Mouse (Mus musculus) inflammation-experienced regulatory T-cells, adult 6 months (primary cell): ENCODE results near the gene Slc9a3r2. TPM values are rescaled to one million over a fixed set of nuclear protein-coding genes. Genes with fewer than 3 reads are reported as not detected.
"Not testable (repeated sequence)": the region's sequence is repeated elsewhere in the genome, so short reads cannot be mapped to it uniquely, and the experiment has no call there.

Source experiments
- ATAC-seq: one replicate; pipeline ENCODE4 v1.8.0; 2017
- polyA plus RNA-seq, 3 experiments: library from polyadenylated mRNA; unstranded; fragments of 100-300 nt; shearing (Covaris generic); gene quantifications; one replicate each; pipeline ENCODE4 v1.2.1; 2017

Gene Slc9a3r2
- polyA plus RNA-seq, result not detected

DNA sequence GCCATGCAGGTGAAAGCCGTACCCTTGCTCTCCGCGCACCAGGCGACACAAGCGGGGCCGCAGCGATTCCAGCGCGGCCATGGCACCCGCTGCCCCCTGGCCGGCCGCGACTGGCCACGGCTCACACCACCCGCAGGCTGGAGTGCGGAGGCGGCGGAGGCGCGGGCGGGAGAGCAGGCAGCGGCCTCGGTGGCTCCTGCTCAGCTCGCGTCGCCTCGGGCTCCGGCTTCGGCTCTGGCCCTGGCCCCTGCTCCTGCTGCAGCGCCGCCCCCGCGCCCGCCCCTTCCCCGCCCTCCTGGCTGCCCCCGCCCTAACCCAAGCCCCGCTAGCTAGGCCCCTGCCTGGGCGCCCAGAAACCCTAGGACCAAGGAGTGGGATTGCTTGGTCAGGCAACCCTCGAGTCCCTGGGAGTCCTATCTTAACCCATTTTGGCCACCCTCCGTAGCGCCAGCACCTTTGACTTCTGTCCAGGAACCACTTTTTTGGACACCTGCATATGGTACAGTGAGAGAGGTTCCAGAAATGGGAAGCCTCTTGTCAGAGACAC, at the start of gene Slc9a3r2:
Slc9a3r2 (minus strand) TSS at position 258 of the 547 bp plus-strand sequence.
- ATAC-seq, result no peak

DNA sequence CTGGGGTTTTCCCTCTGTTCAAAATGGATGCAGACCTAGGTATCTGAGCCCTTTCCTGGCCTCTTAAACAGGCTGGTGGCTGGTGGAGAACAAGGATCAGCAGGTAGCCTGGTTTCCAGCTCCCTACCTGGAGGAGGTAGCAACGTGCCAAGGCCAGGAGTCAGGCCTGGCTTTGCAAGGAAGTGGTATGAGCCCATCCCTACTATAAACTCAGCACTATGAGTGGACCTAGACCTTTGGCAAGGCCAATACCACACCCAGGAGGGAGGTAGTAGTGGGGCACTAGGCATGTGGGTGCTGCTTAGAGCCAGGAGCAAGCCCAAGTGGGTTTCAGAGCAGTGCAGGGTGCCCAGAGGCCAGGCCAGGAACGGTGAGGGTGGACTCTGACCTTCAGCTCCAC, 49.3 kb upstream of the Slc9a3r2 start:
- ATAC-seq, result no peak

DNA sequence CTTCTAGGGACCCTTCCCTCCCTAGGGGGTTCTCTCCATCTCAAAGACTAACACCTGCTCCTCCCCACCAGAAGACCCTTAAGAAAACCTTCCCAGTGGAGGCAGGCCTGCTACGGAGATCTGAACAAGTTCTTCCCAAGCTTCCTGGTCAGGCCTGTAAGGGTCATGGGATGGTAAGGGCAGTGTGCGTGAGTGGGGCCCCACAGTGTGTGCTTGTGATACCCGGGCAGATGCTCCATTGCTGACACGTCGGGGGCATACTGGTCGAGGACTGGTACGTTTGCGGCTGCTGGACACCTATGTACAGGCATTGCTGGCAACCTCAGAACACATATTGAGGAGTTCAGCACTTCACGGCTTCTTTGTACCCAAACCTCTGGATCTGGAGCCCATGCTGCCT, 48.6 kb upstream of the Slc9a3r2 start:
- ATAC-seq, result no peak

- no peak for ATAC-seq
Measured at GRCm38 (mm10) chr17:24697985-24698384, 47.9 kb upstream of the Slc9a3r2 start.

DNA sequence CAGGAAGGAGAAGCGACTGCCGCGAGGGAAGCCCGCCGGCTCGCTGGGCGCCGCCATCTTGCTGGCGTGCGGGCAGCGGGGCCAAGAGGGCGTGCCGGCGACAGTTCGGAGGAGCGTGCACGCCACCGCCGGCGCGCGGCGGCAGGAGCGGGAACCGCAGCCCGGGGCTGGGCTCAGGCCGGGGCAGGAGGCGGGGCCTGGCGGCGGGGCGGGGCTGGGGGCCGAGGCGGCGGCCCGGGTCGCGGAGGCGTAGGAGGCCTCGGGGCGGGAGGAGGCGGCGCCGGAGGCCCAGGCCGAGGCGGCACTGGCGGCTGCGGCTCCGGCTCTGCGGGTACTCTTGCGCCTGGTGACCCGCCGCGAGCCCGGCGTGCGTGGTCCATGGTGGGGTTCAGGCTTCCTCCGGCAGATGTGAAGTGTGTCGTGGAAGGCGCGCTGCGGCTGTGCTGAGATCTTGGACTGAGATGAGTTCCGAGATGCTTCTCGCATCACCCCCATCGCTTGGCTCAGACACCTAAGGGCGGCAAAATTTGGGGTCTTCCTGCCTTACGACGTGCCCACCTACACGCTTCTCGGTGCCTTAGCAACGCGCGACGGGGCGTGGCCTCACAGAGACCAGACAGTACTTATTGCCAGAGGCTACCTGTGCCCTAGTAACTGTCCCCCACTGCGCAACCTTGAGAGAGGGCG, 46.0 kb upstream of the Slc9a3r2 start, which contains the start of the genes Gfer and Noxo1:
Gfer (minus strand) TSS at position 146 of the 687 bp plus-strand sequence.
Noxo1 (plus strand) TSS at position 224 of the 687 bp plus-strand sequence.
- peak; percentile 86 for ATAC-seq

DNA sequence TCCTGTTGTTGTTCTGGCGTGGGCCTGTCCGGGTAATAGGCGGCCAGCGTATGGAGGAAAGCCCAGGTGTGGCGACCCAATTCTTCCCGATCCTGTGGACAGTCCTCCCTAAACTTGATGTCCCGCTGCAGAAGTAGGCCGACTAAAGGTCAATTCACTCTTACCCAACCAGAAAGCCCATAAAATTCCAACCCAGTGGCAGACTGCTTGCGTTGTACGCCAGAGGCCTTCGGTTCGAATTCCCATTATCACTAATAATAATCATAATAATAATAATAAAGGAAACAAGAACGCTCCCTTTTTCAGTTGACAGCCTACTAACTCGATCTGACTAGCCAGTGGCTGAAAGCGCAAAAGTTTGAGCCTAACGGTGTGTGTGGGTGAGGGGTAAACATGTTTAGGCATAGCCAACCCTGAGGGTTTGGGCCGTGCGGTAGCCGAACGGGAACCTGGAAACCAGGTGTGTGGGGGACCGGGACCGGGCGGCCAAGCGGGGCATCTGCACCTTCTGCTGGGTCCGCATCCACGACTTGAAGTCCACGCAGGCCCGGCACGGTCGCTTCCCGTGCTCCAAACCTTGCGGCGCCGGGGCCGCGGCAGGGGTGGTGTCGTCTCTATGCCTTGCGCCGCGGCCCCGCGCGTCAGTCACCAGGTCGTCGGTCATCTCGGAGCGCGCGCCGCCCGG, 45.3 kb upstream of the Slc9a3r2 start:
- no peak for ATAC-seq

GRCm38 (mm10) chr17:24692385-24692784, 42.3 kb upstream of the Slc9a3r2 start:
- no peak for ATAC-seq

DNA sequence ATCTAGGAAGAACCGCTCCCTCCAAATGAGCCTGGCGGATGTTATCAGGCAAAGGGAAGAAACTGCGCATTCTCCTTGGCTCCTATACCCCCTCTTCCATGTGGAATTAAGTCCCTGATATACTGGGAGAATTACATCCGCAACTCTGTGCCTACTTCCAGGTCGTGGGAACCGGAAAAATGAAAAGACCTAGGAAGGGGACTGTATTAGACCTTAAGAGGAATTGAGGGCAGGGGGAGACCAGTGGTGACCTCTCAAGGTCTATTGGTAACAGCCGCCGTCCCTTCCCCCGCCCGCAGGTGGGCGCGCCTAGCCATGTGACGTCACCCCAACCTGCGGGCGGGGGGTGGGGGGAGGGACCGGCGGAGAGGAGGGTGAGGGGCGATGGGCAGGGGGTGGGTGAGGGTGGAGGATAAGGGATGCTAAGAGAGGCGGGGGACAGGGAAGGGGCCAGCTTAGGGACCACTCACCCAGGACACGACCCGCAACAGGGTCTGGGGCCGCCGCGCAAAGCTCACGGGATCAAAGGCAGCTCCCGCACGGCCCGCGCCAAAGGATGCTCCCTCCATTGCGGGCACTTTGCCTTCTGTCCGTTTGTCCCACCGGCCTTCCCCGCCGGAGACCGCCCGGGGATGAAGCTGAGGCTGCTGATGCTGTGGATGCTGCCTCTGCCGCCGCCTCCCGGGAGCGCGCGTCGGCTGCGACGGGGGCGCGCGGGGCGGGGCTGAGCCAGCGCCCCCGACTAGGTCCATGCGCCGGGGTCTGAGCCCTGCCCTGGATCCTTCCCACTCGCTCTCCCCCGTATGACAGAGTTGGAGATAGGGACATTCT, 39.3 kb upstream of the Slc9a3r2 start, which contains the start of gene Syngr3:
Syngr3 (minus strand) TSS at position 705 of the 831 bp plus-strand sequence.
- no peak for ATAC-seq

DNA sequence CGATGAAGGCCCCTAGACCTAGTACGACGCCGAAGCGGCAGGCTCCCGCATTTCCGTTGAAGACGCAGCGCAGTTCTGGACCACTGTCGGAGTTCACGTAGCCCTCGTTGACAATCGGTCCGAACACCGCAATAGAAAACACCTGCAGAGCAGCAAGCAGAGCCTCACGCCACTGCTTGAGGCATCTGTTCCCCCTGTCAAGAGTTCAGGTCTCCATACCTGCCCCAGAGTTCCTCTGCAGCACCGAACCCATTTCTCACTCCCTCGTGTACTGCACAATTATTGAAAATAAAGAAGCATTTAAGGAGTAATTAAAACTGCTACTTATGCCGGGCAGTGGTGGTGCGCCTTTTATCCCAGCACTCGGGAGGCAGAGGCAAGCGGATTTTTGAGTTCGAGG, 37.5 kb upstream of the Slc9a3r2 start:
- ATAC-seq, result no peak

DNA sequence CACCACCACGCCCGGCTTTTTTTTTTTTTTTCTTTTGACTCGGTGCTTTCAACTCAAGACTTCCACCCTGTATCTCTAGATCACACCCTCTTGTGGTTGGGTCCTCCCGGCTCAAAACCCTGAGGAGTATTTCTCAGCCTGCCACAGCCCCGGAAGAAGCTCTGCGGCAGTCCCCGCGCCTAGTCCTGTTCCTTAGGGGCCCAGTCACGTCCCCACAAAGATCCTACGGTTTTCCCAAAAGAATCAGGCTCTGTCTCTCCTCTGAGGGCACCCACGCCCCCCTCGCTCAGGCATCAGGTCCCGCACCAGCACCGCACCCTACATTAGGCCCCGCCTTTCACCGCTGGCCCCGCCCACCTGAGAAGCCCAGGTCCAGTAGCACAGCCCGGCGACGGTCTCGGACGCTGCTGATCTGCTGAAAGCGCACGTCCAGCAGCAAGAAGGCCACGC, 37.0 kb upstream of the Slc9a3r2 start:
- ATAC-seq, result peak; percentile 75

- peak; percentile 41 for ATAC-seq
Measured at GRCm38 (mm10) chr17:24686514-24686913, 36.4 kb upstream of the Slc9a3r2 start.

DNA sequence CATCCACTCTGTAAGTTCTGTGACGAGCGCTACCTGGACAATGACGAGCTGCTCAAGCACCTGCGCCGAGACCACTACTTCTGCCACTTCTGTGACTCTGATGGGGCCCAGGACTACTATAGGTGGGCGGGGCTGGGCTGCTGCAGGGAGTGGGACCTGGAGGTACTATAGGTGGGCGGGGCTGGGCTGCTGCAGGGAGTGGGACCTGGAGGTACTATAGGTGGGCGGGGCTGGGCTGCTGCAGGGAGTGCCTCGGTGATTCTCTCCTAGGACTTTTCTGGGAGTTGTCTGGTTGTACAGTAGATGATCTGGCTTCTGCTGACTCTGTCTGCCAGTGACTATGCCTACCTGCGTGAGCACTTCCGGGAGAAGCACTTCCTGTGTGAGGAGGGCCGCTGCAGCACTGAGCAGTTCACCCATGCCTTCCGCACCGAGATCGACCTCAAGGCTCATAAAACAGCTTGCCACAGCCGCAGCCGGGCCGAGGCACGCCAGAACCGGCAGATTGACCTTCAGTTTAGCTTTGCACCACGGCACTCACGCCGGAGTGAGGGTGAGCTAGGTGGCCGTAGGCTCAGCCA, 27.5 kb upstream of the Slc9a3r2 start:
- no peak for ATAC-seq

DNA sequence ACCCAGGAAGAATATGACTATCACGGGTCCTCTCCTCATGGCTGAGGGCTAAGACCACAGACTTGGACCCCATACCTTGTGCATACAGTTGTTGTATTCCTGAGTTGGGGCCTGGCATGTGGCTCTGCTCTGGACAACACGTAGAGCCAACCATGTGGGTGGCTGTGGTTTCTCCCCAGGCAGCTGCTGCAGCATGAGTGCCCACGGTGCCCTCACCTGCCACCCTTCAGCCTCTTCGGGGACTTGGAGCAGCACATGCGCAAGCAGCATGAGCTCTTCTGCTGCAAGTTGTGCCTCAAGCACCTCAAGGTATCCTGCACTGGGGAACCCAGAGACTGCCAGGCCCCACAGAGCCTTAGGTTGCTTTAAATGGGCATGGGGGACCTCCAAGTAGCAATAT, 26.8 kb upstream of the Slc9a3r2 start:
- ATAC-seq, result no peak

- ATAC-seq, result peak; percentile 91
Measured at GRCm38 (mm10) chr17:24676187-24676586, 26.1 kb upstream of the Slc9a3r2 start.

DNA sequence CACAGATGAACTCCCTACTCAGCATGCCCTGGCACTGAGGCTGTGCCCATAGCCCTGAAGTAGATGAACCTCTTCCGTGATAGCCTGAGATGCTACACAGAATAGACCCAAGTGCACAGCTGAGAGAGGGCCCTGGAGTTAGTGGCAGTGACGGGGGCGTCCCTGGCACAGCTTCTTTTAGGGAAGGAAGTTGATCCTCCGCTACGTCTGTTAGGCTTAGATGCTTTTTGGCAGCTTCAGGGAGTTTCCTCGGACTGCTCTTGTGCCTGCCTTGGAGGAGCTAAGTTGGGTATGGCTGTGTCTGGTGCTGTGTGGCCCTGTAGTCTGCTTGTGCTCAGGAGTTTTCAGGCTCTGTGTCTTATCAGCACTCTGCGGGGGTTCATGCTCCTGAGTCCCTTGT, 24.1 kb upstream of the Slc9a3r2 start:
- no peak for ATAC-seq

DNA sequence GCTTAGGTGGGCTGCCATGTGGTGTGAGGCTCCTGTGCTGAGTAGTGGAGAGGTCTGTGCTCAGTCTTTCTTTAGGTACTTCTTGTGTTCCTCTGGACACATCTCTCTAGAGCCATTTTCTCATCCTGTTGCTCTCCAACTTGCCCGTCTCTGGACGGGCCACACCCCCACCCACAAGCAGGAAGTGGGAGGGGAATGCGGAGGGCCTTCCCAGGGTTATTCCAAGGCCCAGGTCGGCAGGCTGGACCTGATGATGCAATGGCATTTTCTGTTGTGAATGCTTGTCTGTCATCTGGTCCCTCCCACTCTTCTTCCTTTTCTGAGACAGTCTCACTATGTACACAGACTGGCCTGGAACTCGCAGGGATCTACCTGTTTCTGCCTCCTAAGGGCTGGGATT, 22.0 kb upstream of the Slc9a3r2 start:
- no peak for ATAC-seq

DNA sequence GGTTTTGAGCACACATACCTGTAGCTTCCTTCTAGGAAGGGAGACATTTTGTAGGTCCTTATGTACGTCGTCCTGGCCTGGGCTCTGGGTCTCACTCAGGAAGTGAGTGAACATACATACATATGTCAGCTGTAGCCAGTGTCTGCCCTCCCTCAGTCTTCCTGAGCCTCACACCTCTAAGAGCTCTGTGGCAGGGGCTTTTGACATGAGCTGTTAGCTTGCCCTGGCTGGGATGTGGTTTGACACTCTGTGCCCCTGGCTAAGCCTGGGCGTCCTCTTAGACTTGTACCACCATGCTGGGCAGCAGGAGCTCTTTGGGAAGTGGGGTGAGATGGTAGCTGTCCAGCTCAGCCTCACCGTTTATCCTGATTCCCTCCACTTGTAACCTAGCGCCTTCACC, 21.2 kb upstream of the Slc9a3r2 start:
- ATAC-seq, result no peak

GRCm38 (mm10) chr17:24670246-24670844, 20.2 kb upstream of the Slc9a3r2 start:
- no peak for ATAC-seq

DNA sequence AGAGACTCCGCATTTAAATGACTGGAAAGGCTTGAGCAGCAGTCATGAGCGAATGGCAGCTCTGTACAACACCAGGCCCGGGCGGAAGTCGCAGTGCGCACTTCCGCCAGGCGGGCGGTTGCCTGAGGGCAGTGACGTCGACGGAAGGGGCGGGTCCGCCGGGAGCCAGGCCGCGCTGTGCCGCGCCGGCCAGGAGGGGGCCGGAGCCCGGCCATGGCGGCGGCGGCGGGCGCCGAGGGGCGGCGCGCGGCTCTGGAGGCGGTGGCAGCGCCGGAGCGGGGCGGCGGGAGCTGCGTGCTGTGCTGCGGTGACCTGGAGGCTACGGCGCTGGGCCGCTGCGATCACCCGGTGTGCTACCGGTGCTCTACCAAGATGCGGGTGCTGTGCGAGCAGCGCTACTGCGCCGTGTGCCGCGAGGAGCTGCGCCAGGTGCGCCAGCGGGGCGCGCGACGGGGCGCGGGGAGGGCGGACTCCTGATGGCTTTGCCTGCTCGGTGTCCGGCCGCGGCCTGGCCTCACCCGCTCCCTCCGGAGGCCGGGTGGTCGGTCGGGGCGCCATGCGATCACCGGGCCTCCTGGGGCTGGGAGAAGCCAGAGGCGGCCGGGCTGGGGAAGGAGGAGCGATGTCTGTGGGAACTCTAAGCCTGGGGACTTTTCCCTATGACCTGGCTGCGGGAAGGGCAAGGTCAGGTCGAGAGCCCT, 19.6 kb upstream of the Slc9a3r2 start, which contains the start of gene Zfp598:
Zfp598 (plus strand) TSS at position 143 of the 701 bp plus-strand sequence.
- ATAC-seq, result peak; percentile 99

DNA sequence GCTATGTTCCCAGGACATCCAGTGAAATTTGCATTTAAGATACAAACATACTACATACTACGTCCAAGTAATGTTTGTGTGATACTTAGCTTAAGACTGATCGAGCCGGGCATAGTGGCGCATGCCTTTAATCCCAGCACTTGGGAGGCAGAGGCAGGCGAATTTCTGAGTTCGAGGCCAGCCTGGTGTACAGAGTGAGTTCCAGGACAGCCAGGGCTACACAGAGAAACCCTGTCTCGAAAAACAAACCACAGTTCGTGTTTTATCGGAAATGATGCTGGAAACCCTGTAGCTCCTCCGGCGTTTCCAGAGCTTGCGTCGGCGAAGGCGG, 19.1 kb upstream of the Slc9a3r2 start:
- not testable (repeated sequence) for ATAC-seq

GRCm38 (mm10) chr17:24667416-24667815, 17.3 kb upstream of the Slc9a3r2 start:
- peak; percentile 33 for ATAC-seq
